Mouse (Mus musculus) CH12.LX (cell line): ENCODE measurements around the gene Naip5.

Source experiments
- GABPA ChIP-seq: IDR thresholded peaks from 2 replicates; pipeline ENCODE4 v1.6.1; 2012; ENCODE audit warnings: low read depth, low read length, improper control_type of control experiment, inconsistent platforms; ENCODE audit not compliant: insufficient replicate concordance
- MAZ ChIP-seq: IDR thresholded peaks from 2 replicates; pipeline ENCODE4 v1.6.1; 2012; ENCODE audit warnings: low read depth, mild to moderate bottlenecking, inconsistent platforms, low read length, improper control_type of control experiment, moderate library complexity
- POLR2A ChIP-seq: IDR thresholded peaks from 2 replicates; pipeline ENCODE4 v1.6.1; 2011; ENCODE audit warnings: low read depth, mild to moderate bottlenecking, improper control_type of control experiment, low read length
- UBTF ChIP-seq: IDR thresholded peaks from 2 replicates; pipeline ENCODE4 v1.6.1; 2012; ENCODE audit warnings: low read depth, mild to moderate bottlenecking, inconsistent platforms, low read length, improper control_type of control experiment, moderate library complexity
- ZNF384 ChIP-seq: IDR thresholded peaks from 2 replicates; pipeline ENCODE4 v1.6.1; 2012; ENCODE audit warnings: low read depth, low read length, improper control_type of control experiment, inconsistent platforms

DNA sequence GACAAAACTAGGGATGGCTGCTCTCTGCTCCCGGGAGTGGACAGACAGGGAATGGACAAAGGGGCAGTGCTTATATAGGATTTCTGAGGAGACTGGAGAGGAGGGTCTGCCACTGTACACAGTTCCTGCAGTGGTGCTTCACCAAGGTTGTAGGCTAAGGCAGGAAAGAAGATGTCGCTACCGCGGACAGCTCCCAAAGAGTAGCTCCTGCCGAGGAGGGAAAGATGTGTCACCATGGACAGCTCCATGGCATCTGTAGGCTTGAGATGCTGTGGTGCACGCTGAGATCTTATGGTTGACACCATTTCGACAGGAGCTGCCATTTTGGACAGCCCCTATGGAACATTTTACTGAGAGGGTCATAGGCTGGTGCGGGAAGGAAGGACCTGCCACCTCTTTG lies 35.6 kb downstream of the Naip5 start:
- TF ChIP-seq POLR2A (no peak), GABPA (no peak), UBTF (no peak), MAZ (no peak), ZNF384 (no peak)
